Mouse (Mus musculus): ENCODE results near the gene Gclm. TPM values are rescaled to one million over a fixed set of nuclear protein-coding genes. Genes with fewer than 3 reads are reported as not detected.

The Gclm gene
- polyA plus RNA-seq, 1 experiment = 23.2 TPM

- TF ChIP-seq E2F4 (IDR thresholded peaks at IDR 0.05; ENCODE audit: insufficient read depth) (no peak), POLR2A (IDR thresholded peaks at IDR 0.05; ENCODE audit: insufficient read length, low read depth) (no peak), TCF12 (IDR thresholded peaks at IDR 0.05; ENCODE audit: insufficient read depth, poor library complexity, severe bottlenecking) (no peak), MYOD1 (IDR thresholded peaks at IDR 0.05; ENCODE audit: control insufficient read depth in 1 of 3, insufficient read length in 2 of 3, low read depth in 2 of 3) (no peak), TCF3 (IDR thresholded peaks at IDR 0.05; ENCODE audit: insufficient read length, low read depth) (no peak), USF1 (IDR thresholded peaks at IDR 0.05; ENCODE audit: low read depth) (no peak), POLR2AphosphoS2 (IDR thresholded peaks at IDR 0.05; ENCODE audit: insufficient read length, low read depth) (no peak), REST (IDR thresholded peaks at IDR 0.05; ENCODE audit: insufficient read depth, insufficient read length) (no peak), MAX (IDR thresholded peaks at IDR 0.05; ENCODE audit: low read depth) (no peak), MYOG (IDR thresholded peaks at IDR 0.05; ENCODE audit: control insufficient read depth in 1 of 3, insufficient read depth in 1 of 3, insufficient read length in 2 of 3, low read depth in 2 of 3) (no peak), SRF (IDR thresholded peaks at IDR 0.05; ENCODE audit: control insufficient read depth, insufficient read length, low read depth) (no peak), CEBPB (IDR thresholded peaks at IDR 0.05; ENCODE audit: insufficient read depth, poor library complexity, severe bottlenecking) (no peak)
- Histone ChIP-seq H3K4me2 (ENCODE audit: low read depth) (peak overlapping the region; percentile 44), H3K4me3 (no peak overlapping the region)
Observed at GRCm38 (mm10) chr3:122208296-122209225, 36.8 kb upstream of the Gclm start.

GRCm38 (mm10) chr3:122209511-122209910, 35.8 kb upstream of the Gclm start:
- Histone ChIP-seq H3K36me3 (ENCODE audit: control insufficient read depth, insufficient read depth) (no peaks in the 10 kb centered on the region), H3K27me3 (ENCODE audit: control insufficient read depth, insufficient read depth, insufficient read length) (no peaks in the 10 kb centered on the region), H3ac (ENCODE audit: control insufficient read depth, insufficient read length) (no peak overlapping the region), H3K79me2 (ENCODE audit: control insufficient read depth, insufficient read depth) (no peaks in the 10 kb centered on the region), H3K4me3 (no peak overlapping the region), H3K4me2 (ENCODE audit: low read depth) (no peak overlapping the region)
- TF ChIP-seq CEBPB (IDR thresholded peaks at IDR 0.05; ENCODE audit: insufficient read depth, poor library complexity, severe bottlenecking) (no peak), E2F4 (IDR thresholded peaks at IDR 0.05; ENCODE audit: insufficient read depth) (no peak)

More at GRCm38 (mm10) chr3:122208296-122209225, 36.8 kb upstream of the Gclm start:
- H3K27me3 ChIP-seq (ENCODE audit: control insufficient read depth, insufficient read depth, insufficient read length) = no peaks in the 10 kb centered on the region
- no peak overlapping the region for H3ac ChIP-seq (ENCODE audit: control insufficient read depth, insufficient read length)
- H3K36me3 ChIP-seq (ENCODE audit: control insufficient read depth, insufficient read depth) = no peaks in the 10 kb centered on the region
- no peaks in the 10 kb centered on the region for H3K79me2 ChIP-seq (ENCODE audit: control insufficient read depth, insufficient read depth)

GRCm38 (mm10) chr3:122210434-122210833, 34.9 kb upstream of the Gclm start:
- Histone ChIP-seq H3K79me2 (ENCODE audit: control insufficient read depth, insufficient read depth) (no peaks in the 10 kb centered on the region), H3K4me3 (no peak overlapping the region), H3K36me3 (ENCODE audit: control insufficient read depth, insufficient read depth) (no peaks in the 10 kb centered on the region), H3K4me2 (ENCODE audit: low read depth) (no peak overlapping the region), H3K27me3 (ENCODE audit: control insufficient read depth, insufficient read depth, insufficient read length) (no peaks in the 10 kb centered on the region), H3ac (ENCODE audit: control insufficient read depth, insufficient read length) (no peak overlapping the region)
- TF ChIP-seq MYOG (IDR thresholded peaks at IDR 0.05; ENCODE audit: control insufficient read depth in 1 of 3, insufficient read depth in 1 of 3, insufficient read length in 2 of 3, low read depth in 2 of 3) (no peak), TCF12 (IDR thresholded peaks at IDR 0.05; ENCODE audit: insufficient read depth, poor library complexity, severe bottlenecking) (no peak), SRF (IDR thresholded peaks at IDR 0.05; ENCODE audit: control insufficient read depth, insufficient read length, low read depth) (no peak), USF1 (IDR thresholded peaks at IDR 0.05; ENCODE audit: low read depth) (no peak), TCF3 (IDR thresholded peaks at IDR 0.05; ENCODE audit: insufficient read length, low read depth) (no peak), E2F4 (IDR thresholded peaks at IDR 0.05; ENCODE audit: insufficient read depth) (no peak), CEBPB (IDR thresholded peaks at IDR 0.05; ENCODE audit: insufficient read depth, poor library complexity, severe bottlenecking) (no peak), POLR2AphosphoS2 (IDR thresholded peaks at IDR 0.05; ENCODE audit: insufficient read length, low read depth) (no peak), MAX (IDR thresholded peaks at IDR 0.05; ENCODE audit: low read depth) (no peak), MYOD1 (IDR thresholded peaks at IDR 0.05; ENCODE audit: control insufficient read depth in 1 of 3, insufficient read length in 2 of 3, low read depth in 2 of 3) (no peak), POLR2A (IDR thresholded peaks at IDR 0.05; ENCODE audit: insufficient read length, low read depth) (no peak), REST (IDR thresholded peaks at IDR 0.05; ENCODE audit: insufficient read depth, insufficient read length) (no peak)

- Histone ChIP-seq H3ac (ENCODE audit: control insufficient read depth, insufficient read length) (no peak overlapping the region), H3K4me2 (ENCODE audit: low read depth) (no peak overlapping the region), H3K4me3 (no peak overlapping the region), H3K27me3 (ENCODE audit: control insufficient read depth, insufficient read depth, insufficient read length) (no peaks in the 10 kb centered on the region), H3K36me3 (ENCODE audit: control insufficient read depth, insufficient read depth) (no peaks in the 10 kb centered on the region), H3K79me2 (ENCODE audit: control insufficient read depth, insufficient read depth) (no peaks in the 10 kb centered on the region)
- TF ChIP-seq MAX (IDR thresholded peaks at IDR 0.05; ENCODE audit: low read depth) (no peak), POLR2AphosphoS2 (IDR thresholded peaks at IDR 0.05; ENCODE audit: insufficient read length, low read depth) (no peak), SRF (IDR thresholded peaks at IDR 0.05; ENCODE audit: control insufficient read depth, insufficient read length, low read depth) (no peak), USF1 (IDR thresholded peaks at IDR 0.05; ENCODE audit: low read depth) (no peak), MYOG (IDR thresholded peaks at IDR 0.05; ENCODE audit: control insufficient read depth in 1 of 3, insufficient read depth in 1 of 3, insufficient read length in 2 of 3, low read depth in 2 of 3) (no peak), REST (IDR thresholded peaks at IDR 0.05; ENCODE audit: insufficient read depth, insufficient read length) (no peak), MYOD1 (IDR thresholded peaks at IDR 0.05; ENCODE audit: control insufficient read depth in 1 of 3, insufficient read length in 2 of 3, low read depth in 2 of 3) (no peak), TCF12 (IDR thresholded peaks at IDR 0.05; ENCODE audit: insufficient read depth, poor library complexity, severe bottlenecking) (no peak), POLR2A (IDR thresholded peaks at IDR 0.05; ENCODE audit: insufficient read length, low read depth) (no peak)
Observed at GRCm38 (mm10) chr3:122210846-122211245, 34.5 kb upstream of the Gclm start.

Measured in myocyte (in vitro differentiated cells).